Mouse (Mus musculus) adrenal gland, adult 2 months (tissue): ENCODE measurements around the gene Tmbim1. TPM values are rescaled to one million over a fixed set of nuclear protein-coding genes. Genes with fewer than 3 reads are reported as not detected.

Experiments
- DNase-seq: peaks from one replicate; pipeline ENCODE4 v3.0.0; 2021
- polyA plus RNA-seq: library from polyadenylated mRNA; depleted of rRNA; stranded (reverse); fragments of >200 nt; gene quantifications from 2 replicates; pipeline ENCODE4 v1.2.3, GENCODE M21; 2012; rRNA removed
- total RNA-seq, 2 experiments: library from RNA; stranded (reverse); gene quantifications; 2 replicates each; pipeline ENCODE4 v1.2.3; 2021

The Tmbim1 gene
- total and polyA plus RNA-seq, 3 experiments, result 98.3 to 834 (median 115) TPM

DNA sequence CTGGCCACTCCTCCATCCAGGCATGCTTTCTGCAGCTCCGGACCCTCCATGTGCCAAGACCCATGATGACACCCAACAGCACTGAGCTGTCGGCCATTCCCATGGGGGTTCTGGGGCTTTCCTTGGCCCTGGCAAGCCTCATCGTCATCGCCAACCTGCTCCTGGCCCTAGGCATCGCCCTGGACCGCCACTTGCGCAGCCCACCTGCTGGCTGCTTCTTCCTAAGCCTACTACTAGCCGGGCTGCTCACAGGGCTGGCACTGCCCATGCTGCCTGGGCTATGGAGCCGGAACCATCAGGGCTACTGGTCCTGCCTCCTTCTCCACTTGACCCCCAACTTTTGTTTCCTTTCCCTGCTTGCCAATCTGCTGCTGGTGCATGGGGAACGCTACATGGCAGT lies 26.9 kb downstream of the Tmbim1 start, which contains the start of gene Gpbar1:
Gene Gpbar1, plus strand, starts transcription at position 13 of the 400 bp plus-strand sequence.
- DNase-seq, result no peak

DNA sequence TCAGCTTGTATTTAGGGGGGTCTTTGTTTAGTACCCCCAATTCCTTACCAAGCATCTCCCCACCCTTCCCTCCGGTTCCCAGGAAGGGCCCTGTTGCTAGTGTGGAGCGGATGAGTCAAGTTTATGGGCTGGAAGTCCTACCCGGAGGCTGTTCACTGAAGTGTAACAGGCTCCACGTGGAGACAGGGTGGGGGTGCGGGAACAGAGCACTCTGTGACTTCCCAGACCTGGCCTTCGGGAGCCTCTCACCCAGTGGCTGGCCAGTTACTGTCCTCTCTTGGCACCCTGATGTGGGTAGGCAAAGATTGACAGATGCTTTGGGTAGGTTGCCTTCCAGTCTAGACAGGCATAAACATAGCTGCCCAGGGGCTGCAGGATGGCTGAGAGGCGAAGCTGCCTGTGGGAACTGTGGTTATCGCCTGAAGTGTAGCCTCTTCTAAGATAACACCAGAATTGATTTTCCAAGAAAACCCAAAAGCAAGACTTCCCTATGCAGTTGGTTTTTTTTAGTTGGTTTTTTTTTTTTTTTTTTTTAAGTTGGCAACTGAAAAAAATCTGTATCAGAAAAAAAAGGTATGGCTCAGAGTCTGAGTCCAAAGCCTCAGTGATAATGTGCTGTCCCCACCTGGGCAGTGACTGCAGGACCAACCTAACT lies 27.4 kb downstream of the Tmbim1 start:
- no peak for DNase-seq

DNA sequence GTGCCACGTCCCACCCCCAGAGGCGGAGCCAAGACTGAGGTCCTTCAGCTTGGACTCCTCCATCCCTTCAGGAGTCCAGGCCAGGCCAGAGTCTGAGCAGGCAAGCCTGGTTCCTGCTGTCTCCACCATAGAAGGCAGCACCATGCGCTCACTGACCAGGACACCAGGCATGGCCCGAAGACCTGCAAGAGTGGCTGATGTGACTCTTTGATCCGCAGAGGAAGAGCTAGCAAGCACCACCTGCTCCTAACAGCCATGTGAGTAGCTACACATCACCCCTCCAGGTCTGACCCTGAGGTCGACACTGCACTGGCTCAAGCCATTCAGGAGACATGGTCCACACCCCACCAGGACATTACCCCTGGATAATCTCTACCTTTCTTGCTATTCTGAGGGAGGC lies 28.4 kb downstream of the Tmbim1 start:
- DNase-seq, result no peak

DNA sequence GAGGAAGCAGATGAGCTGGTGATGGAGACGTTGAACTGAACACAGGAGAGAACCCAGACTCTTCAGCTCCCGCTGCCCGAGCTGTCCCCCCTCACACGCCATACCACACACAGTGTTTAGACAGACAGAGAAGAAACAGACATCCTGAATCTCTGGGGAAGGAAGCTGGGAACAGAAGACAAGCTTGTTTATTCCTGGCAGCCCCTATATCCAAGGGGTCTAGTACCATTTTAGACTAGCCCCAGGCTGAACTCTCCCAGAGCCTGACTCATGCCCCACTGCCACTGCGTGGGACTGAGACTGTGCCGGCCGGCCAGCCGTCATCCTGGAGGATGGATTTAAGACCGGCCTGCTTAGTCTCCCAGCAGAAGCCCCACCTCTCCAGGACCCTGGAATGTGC lies 30.4 kb downstream of the Tmbim1 start:
- DNase-seq, result no peak

DNA sequence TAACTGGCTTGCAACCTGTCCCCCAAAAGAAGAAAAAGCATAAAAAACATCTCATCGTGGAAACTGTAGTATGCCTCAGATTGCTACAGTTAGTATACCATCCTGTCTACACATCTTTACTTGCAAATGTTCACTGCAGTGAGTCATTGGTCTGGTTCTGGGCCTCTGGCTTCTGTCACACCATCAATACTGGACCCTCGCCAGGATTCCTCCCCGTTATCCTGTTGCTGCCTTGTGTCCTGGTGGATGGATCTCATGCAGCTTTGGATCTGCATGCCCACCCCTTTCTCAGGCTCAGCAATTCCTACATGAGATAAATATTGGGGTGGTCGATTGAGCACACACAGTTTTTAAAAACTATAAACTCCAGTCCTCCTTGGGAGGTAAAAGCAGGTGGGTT lies 33.8 kb downstream of the Tmbim1 start:
- no peak for DNase-seq

DNA sequence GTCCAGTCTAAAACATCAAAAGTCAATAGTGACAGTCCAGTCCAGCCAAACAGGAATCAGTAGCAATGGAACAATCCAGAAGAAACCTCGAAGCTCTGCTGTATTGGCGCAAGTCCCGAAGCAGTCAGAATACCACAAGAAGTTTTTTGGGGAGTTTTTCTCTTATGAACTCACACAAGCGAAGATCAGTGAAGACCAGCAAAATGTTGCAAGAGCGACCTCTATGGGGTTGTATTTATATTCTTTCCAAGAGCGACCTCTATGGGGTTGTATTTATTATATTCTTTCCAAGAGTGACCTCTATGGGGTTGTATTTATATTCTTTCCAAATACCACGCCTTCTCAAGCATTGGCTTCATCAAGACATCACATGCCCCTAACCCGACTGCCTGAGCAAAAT lies 36.7 kb downstream of the Tmbim1 start:
- DNase-seq, result no peak

DNA sequence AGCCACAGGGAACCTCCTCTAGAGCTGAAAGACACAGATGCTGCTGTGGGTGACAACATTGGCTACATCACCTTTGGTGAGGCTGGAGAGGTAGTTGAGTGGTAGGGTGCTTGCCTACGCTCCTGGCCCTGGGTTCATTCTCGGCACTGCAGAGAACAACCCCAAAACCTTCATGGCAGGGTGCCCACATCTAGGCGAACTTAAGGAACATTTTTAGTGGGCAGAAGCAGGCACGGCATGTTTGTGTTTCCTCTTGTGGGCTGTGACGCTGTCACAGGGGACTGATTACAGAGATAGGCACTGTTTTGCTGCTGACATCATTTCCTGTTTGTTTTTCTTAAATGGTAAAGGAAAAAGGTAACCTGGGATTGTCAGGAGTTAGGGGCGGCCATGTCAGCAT lies 42.9 kb downstream of the Tmbim1 start:
- no peak for DNase-seq

DNA sequence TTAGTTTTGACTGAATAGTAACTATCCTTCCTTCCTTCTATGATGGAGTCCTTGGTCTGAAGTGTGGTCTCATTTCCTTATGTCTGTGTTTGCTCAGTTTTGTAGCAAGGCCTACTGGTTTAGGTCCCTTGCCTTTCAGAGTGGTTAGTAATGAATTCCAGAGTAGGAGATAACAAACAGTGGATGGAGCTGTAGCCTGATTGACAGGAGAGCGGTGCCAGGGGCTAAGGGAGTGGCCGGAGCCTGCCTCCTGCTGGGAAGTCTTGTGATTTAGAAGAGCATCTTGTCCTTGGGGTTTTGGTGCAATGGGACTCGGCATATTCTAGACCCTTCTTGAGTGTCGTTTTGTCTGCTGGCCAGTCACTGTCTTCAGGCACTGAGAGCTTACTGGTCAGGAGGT lies 48.6 kb downstream of the Tmbim1 start:
- no peak for DNase-seq

DNA sequence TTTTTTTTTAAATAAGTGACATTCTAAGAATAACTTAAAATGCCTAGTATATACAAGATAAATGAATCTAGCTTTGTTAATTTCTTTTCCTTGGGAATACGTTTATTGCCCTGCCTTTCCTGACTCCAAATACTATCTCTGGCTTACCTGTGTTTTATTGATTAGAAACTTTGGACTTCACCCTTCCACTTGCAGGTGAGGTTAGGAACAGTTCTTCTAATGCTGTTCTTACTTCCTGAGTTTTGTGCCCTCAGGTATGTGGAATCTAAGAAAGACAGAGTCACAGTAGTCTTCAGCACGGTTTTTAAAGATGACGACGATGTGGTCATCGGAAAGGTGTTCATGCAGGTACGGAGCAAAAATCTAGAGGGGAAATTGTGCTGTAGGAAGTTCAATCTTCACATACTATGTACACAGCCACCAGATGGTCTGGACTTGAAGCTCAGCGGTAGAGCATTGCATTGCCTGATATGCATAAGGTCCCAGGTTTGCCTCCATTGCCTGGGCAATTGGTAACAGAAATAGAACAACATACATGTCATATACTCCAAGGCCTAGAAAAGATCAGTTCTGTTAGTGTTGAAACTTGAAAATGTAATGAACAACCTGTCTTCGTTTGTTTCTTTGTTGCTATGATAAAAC lies 49.6 kb downstream of the Tmbim1 start:
- DNase-seq, result no peak

DNA sequence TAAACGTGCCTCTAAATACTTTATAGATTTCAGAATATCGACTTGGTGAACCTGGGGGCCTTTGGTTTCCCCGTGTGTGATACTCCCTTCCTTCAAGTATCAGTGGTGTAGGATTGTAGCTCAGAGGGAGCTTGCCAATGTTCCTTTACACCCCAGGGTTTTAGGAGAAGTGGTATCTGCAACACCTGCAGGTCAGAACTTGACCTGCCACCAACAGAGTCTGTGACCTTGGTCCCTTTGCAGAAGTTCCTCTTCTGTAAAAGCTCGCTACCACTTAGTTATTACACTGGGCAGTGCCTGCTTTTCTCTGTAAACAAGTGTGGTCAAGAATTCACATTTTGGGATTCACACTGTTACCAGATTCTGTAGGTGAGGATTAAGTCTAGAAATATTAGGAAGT lies 55.3 kb downstream of the Tmbim1 start:
- DNase-seq, result no peak

DNA sequence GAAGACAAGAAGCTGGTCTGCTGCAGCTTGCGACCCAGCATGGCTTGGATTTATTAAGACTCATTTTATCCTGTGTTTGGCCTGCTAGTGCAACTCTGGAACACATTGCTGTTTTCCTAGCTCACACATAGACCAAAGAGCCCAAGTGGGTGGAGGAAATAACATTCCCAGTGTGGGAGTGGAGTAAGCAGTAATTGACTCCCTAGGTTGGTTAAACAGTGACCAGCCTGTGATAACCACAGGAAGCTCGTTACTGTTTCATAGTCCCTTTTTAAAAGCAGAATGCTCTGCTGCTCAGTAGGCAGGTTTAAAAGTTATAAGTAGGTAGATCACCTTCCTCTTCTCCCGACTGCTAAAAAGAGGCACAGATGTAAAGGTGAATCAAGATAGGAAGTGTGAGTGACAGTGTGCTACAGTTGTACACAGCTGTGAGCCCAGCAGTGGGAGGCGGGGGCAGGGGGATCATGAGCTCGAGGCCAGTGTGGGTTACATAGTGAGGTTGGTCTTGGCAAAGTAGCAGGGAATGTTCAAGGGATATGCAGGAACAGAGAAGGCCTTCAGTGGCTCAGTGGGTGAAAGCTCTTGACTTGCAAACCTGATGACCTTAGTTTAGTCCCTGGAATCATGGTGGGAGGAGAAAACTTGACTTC lies 56.0 kb downstream of the Tmbim1 start:
- no peak for DNase-seq

DNA sequence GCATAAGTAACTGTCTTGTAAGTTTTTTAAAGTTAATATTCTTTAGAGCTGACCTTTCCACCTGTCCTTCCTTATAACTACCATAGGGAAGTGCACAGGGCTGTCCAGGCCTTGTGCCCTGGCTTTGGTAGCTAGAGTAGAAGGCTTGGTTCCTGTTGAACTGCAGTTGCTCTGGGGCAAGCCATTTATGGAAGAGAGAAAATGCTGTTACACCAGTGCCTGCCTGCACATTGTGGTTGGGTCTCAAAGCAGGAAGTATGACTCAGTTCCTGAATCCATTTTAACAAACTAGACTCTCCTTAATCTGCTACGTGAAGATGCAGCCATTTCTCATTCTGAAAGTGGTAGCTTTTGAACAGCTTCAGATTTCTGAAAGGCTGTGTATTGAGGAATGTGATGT lies 56.6 kb downstream of the Tmbim1 start:
- peak; percentile 35 for DNase-seq

DNA sequence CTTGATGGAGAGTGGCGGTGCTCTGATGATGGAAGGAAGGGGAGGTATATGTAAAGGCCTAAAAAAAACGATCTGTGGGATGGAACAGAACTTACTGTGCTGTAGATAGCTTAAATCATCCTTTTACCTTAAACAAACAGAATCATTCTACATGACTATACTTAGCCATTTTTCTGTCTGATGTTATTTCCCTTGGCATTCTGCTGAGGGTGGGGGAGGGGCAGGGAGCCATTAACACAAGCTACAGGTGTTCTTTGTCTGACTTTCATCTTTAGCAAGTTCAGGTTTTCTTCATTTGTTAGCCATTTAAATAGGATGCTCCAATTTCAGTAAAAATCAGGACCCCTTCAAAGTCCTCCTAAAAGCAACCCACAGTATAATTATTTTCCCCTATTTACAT lies 59.9 kb downstream of the Tmbim1 start:
- no peak for DNase-seq

DNA sequence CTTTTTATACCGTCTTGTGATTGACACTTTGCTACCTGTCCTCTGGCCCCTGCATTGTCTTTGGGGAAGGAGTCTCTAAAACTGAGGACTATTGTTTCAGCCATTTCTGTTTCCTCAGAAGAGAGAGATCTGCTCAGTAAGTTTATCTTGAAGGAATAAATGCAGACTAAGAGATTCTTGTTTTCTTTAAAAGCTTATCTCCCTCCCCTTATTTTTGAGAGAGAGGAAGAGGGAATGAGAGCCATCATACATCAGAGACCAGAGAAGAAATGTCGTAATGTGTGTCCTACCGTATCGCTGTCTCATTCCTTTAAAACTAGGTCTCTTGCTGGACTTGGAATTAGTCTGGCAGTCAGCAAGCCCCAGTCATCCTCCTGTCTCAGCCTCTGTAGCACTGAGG lies 64.6 kb downstream of the Tmbim1 start:
- no peak for DNase-seq

DNA sequence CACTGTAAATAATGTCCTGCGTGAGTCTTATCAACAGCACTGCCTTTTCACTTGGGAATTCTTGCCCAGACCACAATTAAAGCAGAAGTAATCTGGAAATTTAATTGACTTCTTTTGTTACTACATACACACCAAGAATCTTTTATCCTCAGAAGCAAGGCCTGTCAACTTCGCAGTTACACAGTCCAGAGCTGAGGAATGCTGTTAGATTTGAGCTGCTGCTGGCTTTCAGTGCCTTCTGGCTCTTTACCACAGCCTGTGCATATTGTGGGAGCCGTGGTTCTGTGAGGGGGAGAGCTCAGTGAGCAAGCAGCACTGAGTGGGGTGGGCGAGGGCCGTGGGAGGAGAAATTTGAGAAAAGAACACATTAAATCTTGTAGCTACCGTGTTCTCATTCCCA lies 65.1 kb downstream of the Tmbim1 start:
- DNase-seq, result no peak

DNA sequence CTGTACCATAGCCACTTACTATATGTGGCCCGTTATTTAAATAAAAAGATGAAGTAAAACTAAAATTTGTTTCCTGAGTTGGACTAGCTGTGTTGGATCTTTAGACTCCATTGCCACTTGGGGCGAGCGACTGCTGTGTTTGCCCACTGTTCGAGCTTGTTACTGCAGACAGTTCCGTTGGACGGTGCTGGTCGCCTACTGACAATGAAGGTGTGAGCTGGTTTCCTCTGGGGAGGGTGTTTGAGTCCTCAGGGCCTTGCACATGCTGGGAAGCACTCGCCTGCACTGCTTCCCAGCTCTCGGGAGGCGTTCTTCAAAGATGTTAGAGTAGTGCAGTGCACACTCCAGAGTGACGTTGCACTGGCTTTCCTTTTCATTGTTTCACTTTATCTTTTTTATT lies 65.8 kb downstream of the Tmbim1 start:
- no peak for DNase-seq

DNA sequence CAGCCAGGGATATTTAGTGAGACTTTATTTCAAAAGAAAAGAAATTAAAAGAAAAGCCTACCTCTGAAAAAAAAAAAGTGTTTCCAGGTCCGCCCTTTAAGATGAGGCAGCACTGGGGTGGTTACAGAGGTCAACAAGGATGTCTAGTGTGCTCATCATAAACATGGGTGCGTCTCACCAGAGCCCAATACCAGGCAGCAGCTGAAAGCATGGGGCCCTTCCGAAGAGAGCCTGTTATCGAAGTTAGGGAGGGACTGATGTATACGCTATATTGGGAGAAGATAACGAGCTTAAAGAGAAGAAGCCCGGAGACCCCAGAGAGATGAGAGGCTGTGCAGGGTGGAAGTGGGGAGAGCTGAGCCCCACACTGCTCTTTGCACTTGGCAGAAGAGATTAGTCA lies 66.3 kb downstream of the Tmbim1 start:
- no peak for DNase-seq

Other genes with a start within 250 kb of the Tmbim1 start
- 100 to 1,000 TPM; 424 to 432 TPM for gene Tns1, start 181.2 kb downstream of the Tmbim1 start, total RNA-seq
- gene Tns1, start 181.2 kb downstream of the Tmbim1 start, polyA plus RNA-seq, result 523 and 701 TPM in 2 replicates
- gene Rufy4, start 180.1 kb downstream of the Tmbim1 start, total RNA-seq, result 1 to 10 TPM; 1.0 to 2.2 TPM
- 0.45 and 0.90 TPM in 2 replicates for gene Rufy4, start 180.1 kb downstream of the Tmbim1 start, polyA plus RNA-seq
- under 1 TPM in 1 of 2 experiments, not detected in 1; 0.21 TPM for gene Cxcr2, start 151.6 kb downstream of the Tmbim1 start, total RNA-seq
- gene Cxcr2, start 151.6 kb downstream of the Tmbim1 start, polyA plus RNA-seq, result not detected in 2 replicates
- not detected for gene Cxcr1, start 111.0 kb downstream of the Tmbim1 start, total RNA-seq
- not detected in 2 replicates for gene Cxcr1, start 111.0 kb downstream of the Tmbim1 start, polyA plus RNA-seq
- 100 to 1,000 TPM; 180 to 191 TPM for gene Arpc2, start 69.5 kb downstream of the Tmbim1 start, total RNA-seq
- 108 and 124 TPM in 2 replicates for gene Arpc2, start 69.5 kb downstream of the Tmbim1 start, polyA plus RNA-seq
- not detected for gene Gpbar1, start 27.1 kb downstream of the Tmbim1 start, total RNA-seq
- gene Gpbar1, start 27.1 kb downstream of the Tmbim1 start, polyA plus RNA-seq, result 0.43 TPM in 1 of 2 replicates, not detected in the other
- 100 to 1,000 TPM; 144 to 177 TPM for gene Aamp, start 20.9 kb downstream of the Tmbim1 start, total RNA-seq
- gene Aamp, start 20.9 kb downstream of the Tmbim1 start, polyA plus RNA-seq, result 180 and 188 TPM in 2 replicates
- gene Pnkd, start 20.7 kb downstream of the Tmbim1 start, total RNA-seq, result 10 to 100 TPM; 61.1 to 85.1 TPM
- 92.9 and 106 TPM in 2 replicates for gene Pnkd, start 20.7 kb downstream of the Tmbim1 start, polyA plus RNA-seq
- under 1 TPM; 0.29 to 0.69 TPM for gene Catip, start 56.5 kb upstream of the Tmbim1 start, total RNA-seq
- gene Catip, start 56.5 kb upstream of the Tmbim1 start, polyA plus RNA-seq, result 0.24 and 0.51 TPM in 2 replicates
- 10 to 100 TPM; 13.1 to 16.3 TPM for gene Slc11a1, start 69.6 kb upstream of the Tmbim1 start, total RNA-seq
- gene Slc11a1, start 69.6 kb upstream of the Tmbim1 start, polyA plus RNA-seq, result 39.4 and 50.7 TPM in 2 replicates
- gene Ctdsp1, start 85.9 kb upstream of the Tmbim1 start, total RNA-seq, result 100 to 1,000 TPM; 169 to 172 TPM
- 195 and 226 TPM in 2 replicates for gene Ctdsp1, start 85.9 kb upstream of the Tmbim1 start, polyA plus RNA-seq
- 1 to 10 TPM in 1 of 2 experiments, under 1 TPM in 1; 0.95 to 1.1 TPM for gene Vil1, start 103.8 kb upstream of the Tmbim1 start, total RNA-seq
- 0.13 and 0.20 TPM in 2 replicates for gene Vil1, start 103.8 kb upstream of the Tmbim1 start, polyA plus RNA-seq
- gene Cnot9, start 200.4 kb upstream of the Tmbim1 start, total RNA-seq, result 10 to 100 TPM; 24.0 to 26.7 TPM
- gene Cnot9, start 200.4 kb upstream of the Tmbim1 start, polyA plus RNA-seq, result 8.4 and 10.1 TPM in 2 replicates
- under 1 TPM; 0.37 to 0.79 TPM for gene Plcd4, start 237.3 kb upstream of the Tmbim1 start, total RNA-seq
- 0.07 and 0.11 TPM in 2 replicates for gene Plcd4, start 237.3 kb upstream of the Tmbim1 start, polyA plus RNA-seq
- 10 to 100 TPM; 13.3 to 15.0 TPM for gene Usp37, start 238.7 kb upstream of the Tmbim1 start, total RNA-seq
- gene Usp37, start 238.7 kb upstream of the Tmbim1 start, polyA plus RNA-seq, result 2.5 and 4.3 TPM in 2 replicates